Mouse (Mus musculus): ENCODE measurements around the gene Adap1. TPM values are rescaled to one million over a fixed set of nuclear protein-coding genes. Genes with fewer than 3 reads are reported as not detected.

The Adap1 gene
- total RNA-seq, 1 experiment: 65.0 TPM

DNA sequence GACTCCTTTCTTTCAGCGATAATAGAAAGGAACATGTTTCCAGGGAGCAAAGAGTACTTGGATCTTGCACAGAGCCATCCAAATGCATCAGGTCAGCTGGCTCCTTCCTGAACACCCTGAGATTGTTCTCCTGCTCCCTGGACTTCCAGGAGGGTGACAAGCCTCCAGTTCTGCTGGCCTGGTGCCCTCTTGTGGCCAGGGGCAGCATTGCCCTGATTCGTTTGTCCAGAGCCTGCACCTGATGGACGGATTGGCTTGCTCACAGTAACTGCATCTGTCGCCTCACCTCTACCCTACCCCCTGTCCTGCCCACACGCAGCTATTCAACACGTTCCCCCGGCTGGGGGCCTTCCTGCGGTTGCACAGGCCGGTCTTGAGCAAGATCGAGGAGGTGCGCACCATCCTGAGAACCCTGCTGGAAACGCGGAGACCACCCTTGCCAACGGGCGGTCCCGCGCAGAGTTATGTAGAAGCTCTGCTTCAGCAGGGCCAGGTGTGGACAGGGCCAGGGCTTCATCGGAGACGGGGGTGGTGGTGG lies 29.9 kb upstream of the Adap1 start:
- H3K9ac ChIP-seq (ENCODE audit: insufficient read depth, low read depth, low read length, poor library complexity, severe bottlenecking): no peak overlapping the region
- peak overlapping the region; percentile 26 to 61; a peak in 2 of 4 replicates for H3K4me3 ChIP-seq (ENCODE audit: insufficient read depth in 1 of 2, low read depth in 1 of 2, low read length in 2 of 2, poor library complexity in 1 of 2, severe bottlenecking in 1 of 2)
- TF ChIP-seq ZC3H11A (IDR thresholded peaks at IDR 0.05; ENCODE audit: borderline replicate concordance, low read depth, low read length) (peak; percentile 11; the same call in 1 of the 2 replicates), ZNF384 (IDR thresholded peaks at IDR 0.05; ENCODE audit: low read depth, low read length) (no peak)
- in situ Hi-C loops (cut with MboI; ENCODE audit: low sequenced_read_pairs in 2 of 2, unreplicated experiment in 2 of 2): no loop called here
- peaks cover 4% of the 10 kb centered on the region; the same call in 1 of the 2 replicates for H3K36me3 ChIP-seq (ENCODE audit: control insufficient read depth, insufficient read depth, low read length, poor library complexity, severe bottlenecking)
- peaks cover 0 to 13% of the 10 kb centered on the region in 2 experiments; a peak in 1 of 4 replicates for H3K4me1 ChIP-seq (ENCODE audit: control insufficient read depth in 2 of 2, insufficient read depth in 2 of 2, low read length in 2 of 2, poor library complexity in 1 of 2)
- peak; percentile 68 for DNase-seq (ENCODE audit: low read depth, low spot score)
- no peak overlapping the region for H3K27ac ChIP-seq (ENCODE audit: insufficient read depth, low read depth, low read length, poor library complexity, severe bottlenecking)
- no peaks in the 10 kb centered on the region for H3K9me3 ChIP-seq (ENCODE audit: control insufficient read depth, insufficient read depth, low read depth, low read length)

DNA sequence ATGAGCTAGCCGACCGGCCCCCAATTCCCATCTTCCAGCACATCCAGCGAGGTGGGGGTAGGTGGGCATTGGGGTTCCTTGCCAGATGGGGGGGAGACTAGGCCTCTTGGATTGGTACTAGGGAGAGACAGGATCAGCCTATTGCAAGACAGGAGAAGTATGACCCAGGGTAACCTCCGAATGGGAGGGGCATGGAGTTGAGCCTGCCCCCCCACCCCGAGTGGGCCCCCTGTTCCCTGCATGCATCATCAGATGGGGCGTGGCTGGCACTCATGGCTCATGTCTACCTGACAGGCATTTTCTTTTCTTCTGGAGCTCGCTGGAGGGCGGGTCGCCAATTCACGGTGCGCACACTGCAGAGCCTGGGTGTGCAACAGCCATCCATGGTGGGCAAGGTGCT lies 28.5 kb upstream of the Adap1 start:
- Histone ChIP-seq H3K27ac (ENCODE audit: insufficient read depth, low read depth, low read length, poor library complexity, severe bottlenecking) (no peak overlapping the region), H3K4me3 (ENCODE audit: insufficient read depth in 1 of 2, low read depth in 1 of 2, low read length in 2 of 2, poor library complexity in 1 of 2, severe bottlenecking in 1 of 2) (no peak overlapping the region), H3K9me3 (ENCODE audit: control insufficient read depth, insufficient read depth, low read depth, low read length) (no peaks in the 10 kb centered on the region), H3K36me3 (ENCODE audit: control insufficient read depth, insufficient read depth, low read length, poor library complexity, severe bottlenecking) (no peaks in the 10 kb centered on the region), H3K4me1 (ENCODE audit: control insufficient read depth in 2 of 2, insufficient read depth in 2 of 2, low read length in 2 of 2, poor library complexity in 1 of 2) (peaks cover 0 to 13% of the 10 kb centered on the region in 2 experiments; a peak in 1 of 4 replicates), H3K9ac (ENCODE audit: insufficient read depth, low read depth, low read length, poor library complexity, severe bottlenecking) (no peak overlapping the region)
- in situ Hi-C loops (cut with MboI; ENCODE audit: low sequenced_read_pairs in 2 of 2, unreplicated experiment in 2 of 2): no loop called here
- DNase-seq (ENCODE audit: low read depth, low spot score): no peak
- TF ChIP-seq MAFK (IDR thresholded peaks at IDR 0.05; ENCODE audit: insufficient read depth, low read depth, low read length) (no peak), ZNF384 (IDR thresholded peaks at IDR 0.05; ENCODE audit: low read depth, low read length) (no peak), ZC3H11A (IDR thresholded peaks at IDR 0.05; ENCODE audit: borderline replicate concordance, low read depth, low read length) (no peak), CHD2 (IDR thresholded peaks at IDR 0.05; ENCODE audit: low read depth, low read length) (no peak), HCFC1 (IDR thresholded peaks at IDR 0.05; ENCODE audit: borderline replicate concordance, insufficient read depth, low read length) (no peak)

DNA sequence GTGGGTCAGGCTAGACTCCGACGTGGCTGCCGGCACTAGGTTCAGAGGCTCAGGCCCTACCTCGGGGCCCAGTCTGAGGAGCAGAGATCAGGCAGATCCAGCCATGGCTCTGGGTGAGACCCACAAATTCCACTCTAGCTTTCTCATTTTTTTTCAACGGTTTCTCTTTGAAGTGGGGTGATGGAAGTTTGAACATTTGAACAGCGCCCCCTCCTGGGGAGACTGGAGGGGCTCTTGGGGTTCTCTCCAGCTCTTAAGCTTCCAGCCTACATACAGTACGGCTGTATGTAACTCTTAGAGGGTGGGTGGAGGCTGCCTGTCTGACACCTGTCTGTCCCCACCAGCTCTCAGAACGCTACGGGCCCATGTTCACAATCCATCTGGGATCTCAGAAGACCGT lies 28.1 kb upstream of the Adap1 start:
- H3K36me3 ChIP-seq (ENCODE audit: control insufficient read depth, insufficient read depth, low read length, poor library complexity, severe bottlenecking): no peaks in the 10 kb centered on the region
- no peak overlapping the region for H3K27ac ChIP-seq (ENCODE audit: insufficient read depth, low read depth, low read length, poor library complexity, severe bottlenecking)
- peak; percentile 63 for DNase-seq (ENCODE audit: low read depth, low spot score)
- no peak overlapping the region for H3K4me3 ChIP-seq (ENCODE audit: insufficient read depth in 1 of 2, low read depth in 1 of 2, low read length in 2 of 2, poor library complexity in 1 of 2, severe bottlenecking in 1 of 2)
- peaks cover 0 to 13% of the 10 kb centered on the region in 2 experiments; a peak in 1 of 4 replicates for H3K4me1 ChIP-seq (ENCODE audit: control insufficient read depth in 2 of 2, insufficient read depth in 2 of 2, low read length in 2 of 2, poor library complexity in 1 of 2)
- TF ChIP-seq HCFC1 (IDR thresholded peaks at IDR 0.05; ENCODE audit: borderline replicate concordance, insufficient read depth, low read length): no peak
- peak; percentile 64 for TF ChIP-seq ZNF384 (IDR thresholded peaks at IDR 0.05; ENCODE audit: low read depth, low read length)
- no peak overlapping the region for H3K9ac ChIP-seq (ENCODE audit: insufficient read depth, low read depth, low read length, poor library complexity, severe bottlenecking)
- H3K9me3 ChIP-seq (ENCODE audit: control insufficient read depth, insufficient read depth, low read depth, low read length): no peaks in the 10 kb centered on the region
- in situ Hi-C loops (cut with MboI; ENCODE audit: low sequenced_read_pairs in 2 of 2, unreplicated experiment in 2 of 2): no loop called here

DNA sequence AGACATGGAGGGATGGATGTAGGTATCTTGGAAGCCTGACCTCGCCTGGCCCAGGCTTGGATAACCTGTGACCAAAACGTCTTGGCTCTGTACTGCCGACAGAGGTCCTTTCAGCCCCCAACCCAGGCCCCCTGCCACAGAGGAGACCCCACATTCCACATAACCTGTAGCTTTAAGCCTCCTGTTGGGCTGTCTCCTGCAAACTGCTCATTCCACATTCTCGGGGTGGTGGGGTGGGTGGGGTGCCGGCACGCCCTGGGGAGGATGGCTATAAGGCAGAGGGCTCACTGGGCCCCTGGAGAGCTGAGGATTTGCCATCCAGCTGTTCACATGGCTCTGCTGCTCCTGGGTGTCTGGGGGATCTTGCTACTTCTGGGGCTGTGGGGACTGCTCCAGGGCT lies 26.9 kb upstream of the Adap1 start, which contains the start of gene Cyp2w1:
Cyp2w1 (plus strand) TSS at position 301 of the 400 bp plus-strand sequence.
- Histone ChIP-seq H3K9me3 (ENCODE audit: control insufficient read depth, insufficient read depth, low read depth, low read length) (no peaks in the 10 kb centered on the region), H3K4me3 (ENCODE audit: insufficient read depth in 1 of 2, low read depth in 1 of 2, low read length in 2 of 2, poor library complexity in 1 of 2, severe bottlenecking in 1 of 2) (no peak within 1 kb of the TSS; a peak in 1 of 4 replicates), H3K9ac (ENCODE audit: insufficient read depth, low read depth, low read length, poor library complexity, severe bottlenecking) (no peak within 1 kb of the TSS), H3K4me1 (ENCODE audit: control insufficient read depth in 2 of 2, insufficient read depth in 2 of 2, low read length in 2 of 2, poor library complexity in 1 of 2) (peaks cover 0 to 13% of the 10 kb centered on the region in 2 experiments; a peak in 1 of 4 replicates), H3K27ac (ENCODE audit: insufficient read depth, low read depth, low read length, poor library complexity, severe bottlenecking) (no peak within 1 kb of the TSS), H3K36me3 (ENCODE audit: control insufficient read depth, insufficient read depth, low read length, poor library complexity, severe bottlenecking) (no peaks in the 10 kb centered on the region)
- TF ChIP-seq CHD2 (IDR thresholded peaks at IDR 0.05; ENCODE audit: low read depth, low read length) (no peak), ZNF384 (IDR thresholded peaks at IDR 0.05; ENCODE audit: low read depth, low read length) (no peak), ZC3H11A (IDR thresholded peaks at IDR 0.05; ENCODE audit: borderline replicate concordance, low read depth, low read length) (no peak), HCFC1 (IDR thresholded peaks at IDR 0.05; ENCODE audit: borderline replicate concordance, insufficient read depth, low read length) (no peak), MAFK (IDR thresholded peaks at IDR 0.05; ENCODE audit: insufficient read depth, low read depth, low read length) (no peak)
- no peak for DNase-seq (ENCODE audit: low read depth, low spot score)
- in situ Hi-C loops (cut with MboI; ENCODE audit: low sequenced_read_pairs in 2 of 2, unreplicated experiment in 2 of 2): no loop called here

DNA sequence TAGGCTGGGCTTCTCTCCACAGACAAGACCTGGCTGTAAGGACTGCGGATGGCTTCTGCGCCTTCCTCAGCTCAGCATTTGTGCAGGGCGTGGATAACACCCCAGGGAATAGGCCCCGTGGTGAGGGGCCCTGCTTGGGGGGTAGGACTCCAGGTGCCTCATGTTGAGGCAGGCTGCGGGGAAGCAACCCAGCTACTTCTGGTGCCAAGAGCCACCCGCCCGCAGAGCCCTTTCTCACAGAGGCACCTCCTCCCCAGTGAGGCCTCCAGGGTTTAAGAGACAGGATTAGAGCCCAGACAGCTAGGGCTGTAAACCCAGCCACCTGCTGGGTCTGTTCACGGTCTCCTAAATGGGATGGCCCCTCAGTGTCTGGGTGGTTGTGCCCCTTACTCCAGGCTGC lies 26.2 kb upstream of the Adap1 start:
- in situ Hi-C loops (cut with MboI; ENCODE audit: low sequenced_read_pairs in 2 of 2, unreplicated experiment in 2 of 2): no loop called here
- no peak overlapping the region for H3K27ac ChIP-seq (ENCODE audit: insufficient read depth, low read depth, low read length, poor library complexity, severe bottlenecking)
- peaks cover 0 to 9% of the 10 kb centered on the region in 2 experiments; a peak in 1 of 4 replicates for H3K4me1 ChIP-seq (ENCODE audit: control insufficient read depth in 2 of 2, insufficient read depth in 2 of 2, low read length in 2 of 2, poor library complexity in 1 of 2)
- H3K9ac ChIP-seq (ENCODE audit: insufficient read depth, low read depth, low read length, poor library complexity, severe bottlenecking): no peak overlapping the region
- H3K36me3 ChIP-seq (ENCODE audit: control insufficient read depth, insufficient read depth, low read length, poor library complexity, severe bottlenecking): no peaks in the 10 kb centered on the region
- H3K4me3 ChIP-seq (ENCODE audit: insufficient read depth in 1 of 2, low read depth in 1 of 2, low read length in 2 of 2, poor library complexity in 1 of 2, severe bottlenecking in 1 of 2): no peak overlapping the region; a peak in 1 of 4 replicates
- no peak for DNase-seq (ENCODE audit: low read depth, low spot score)
- TF ChIP-seq ZNF384 (IDR thresholded peaks at IDR 0.05; ENCODE audit: low read depth, low read length) (no peak), HCFC1 (IDR thresholded peaks at IDR 0.05; ENCODE audit: borderline replicate concordance, insufficient read depth, low read length) (no peak), CHD2 (IDR thresholded peaks at IDR 0.05; ENCODE audit: low read depth, low read length) (no peak), MAFK (IDR thresholded peaks at IDR 0.05; ENCODE audit: insufficient read depth, low read depth, low read length) (no peak), ZC3H11A (IDR thresholded peaks at IDR 0.05; ENCODE audit: borderline replicate concordance, low read depth, low read length) (no peak)
- no peaks in the 10 kb centered on the region for H3K9me3 ChIP-seq (ENCODE audit: control insufficient read depth, insufficient read depth, low read depth, low read length)

All from ES-E14 (cell line).